Mouse (Mus musculus): ENCODE results near the gene Sdccag8.
"Not testable (repeated sequence)": the region's sequence is repeated elsewhere in the genome, so short reads cannot be mapped to it uniquely, and the experiment has no call there.

Sdccag8 gene

GRCm38 (mm10) chr1:176877756-176878155 lies 63.3 kb downstream of the Sdccag8 start:
- DNase-seq (ENCODE audit: low spot score in 2 of 2): peak in 1 of 2 experiments; percentile 28

DNA sequence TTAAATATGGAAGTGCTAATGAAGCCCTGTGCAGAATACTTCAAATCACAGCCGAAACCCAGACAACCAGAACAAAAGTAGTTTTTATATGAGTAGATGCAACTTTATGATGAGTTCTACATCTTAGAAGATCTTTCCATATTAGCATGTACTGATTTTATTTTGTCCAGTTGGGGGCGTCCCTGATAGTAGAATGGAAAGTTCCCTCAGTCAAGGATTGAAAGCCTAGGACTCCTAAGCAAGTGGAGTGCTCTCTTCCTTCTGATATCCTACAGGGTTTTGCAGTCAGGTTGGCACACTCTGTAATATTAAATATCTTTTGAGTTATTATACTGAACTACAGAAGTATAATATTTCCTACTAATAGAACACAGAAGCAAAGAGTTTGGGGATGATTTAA lies 64.5 kb downstream of the Sdccag8 start:
- DNase-seq (ENCODE audit: low spot score in 2 of 2): no peak

GRCm38 (mm10) chr1:176879614-176880013 lies 65.2 kb downstream of the Sdccag8 start:
- no peak for DNase-seq (ENCODE audit: low spot score in 2 of 2)

- DNase-seq (ENCODE audit: low spot score in 2 of 2): no peak
Observed at GRCm38 (mm10) chr1:176880101-176880500, 65.6 kb downstream of the Sdccag8 start.

GRCm38 (mm10) chr1:176880943-176881342 lies 66.5 kb downstream of the Sdccag8 start:
- no peak for DNase-seq (ENCODE audit: low spot score in 2 of 2)

DNA sequence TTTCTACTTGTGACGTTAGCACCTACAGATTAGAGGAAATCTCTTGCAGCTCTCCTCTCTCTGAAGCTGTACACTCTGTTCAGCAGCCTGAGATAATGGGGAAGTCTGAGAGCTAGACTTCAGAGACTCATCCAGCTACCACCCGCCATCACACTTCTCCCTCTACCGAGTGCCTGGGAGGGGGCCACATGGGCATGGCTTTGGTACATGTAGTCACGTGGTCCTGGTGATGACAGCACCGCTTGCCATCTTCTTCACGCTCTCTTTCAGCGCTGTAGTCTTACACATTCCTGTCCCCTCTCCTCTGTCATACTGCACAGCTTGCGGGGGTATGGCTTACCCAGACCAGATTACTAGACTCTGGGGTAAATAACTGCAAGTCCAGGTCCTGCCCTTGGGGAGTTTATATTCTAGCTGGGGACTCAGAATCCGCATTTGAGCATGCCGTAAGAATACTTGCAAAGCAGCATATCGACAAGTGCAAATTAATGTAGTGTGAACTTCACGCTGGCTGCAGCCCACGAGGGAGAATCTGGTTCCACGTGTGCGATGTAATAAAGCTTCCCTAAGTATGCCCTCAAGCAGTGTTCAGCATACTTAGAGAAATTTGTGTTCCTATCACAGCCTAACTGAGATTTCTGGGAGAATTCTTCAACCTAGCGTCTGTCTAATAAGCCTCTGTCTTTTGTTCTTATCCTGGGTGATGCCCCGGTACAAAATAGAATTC lies 70.9 kb downstream of the Sdccag8 start:
- DNase-seq (ENCODE audit: low spot score in 2 of 2): no peak

DNA sequence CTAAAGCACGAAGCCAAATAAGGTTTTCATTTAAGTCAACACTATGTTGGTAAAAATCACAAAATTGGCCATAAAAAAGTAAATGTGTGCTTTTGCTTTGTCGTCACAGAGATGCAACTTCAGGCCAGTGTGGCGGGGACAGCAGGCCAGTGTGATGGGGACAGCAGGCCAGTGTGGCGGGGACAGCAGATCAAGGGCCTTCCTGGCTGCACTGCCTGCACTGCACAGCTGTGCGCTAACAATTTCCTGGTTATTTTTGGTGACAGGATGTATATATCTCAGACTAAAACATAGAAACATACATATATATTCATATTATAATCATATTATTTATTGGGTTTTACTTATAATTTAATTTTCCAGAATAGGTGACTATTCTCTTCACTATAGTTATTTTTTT lies 71.5 kb downstream of the Sdccag8 start:
- no peak for DNase-seq (ENCODE audit: low spot score in 2 of 2)

DNA sequence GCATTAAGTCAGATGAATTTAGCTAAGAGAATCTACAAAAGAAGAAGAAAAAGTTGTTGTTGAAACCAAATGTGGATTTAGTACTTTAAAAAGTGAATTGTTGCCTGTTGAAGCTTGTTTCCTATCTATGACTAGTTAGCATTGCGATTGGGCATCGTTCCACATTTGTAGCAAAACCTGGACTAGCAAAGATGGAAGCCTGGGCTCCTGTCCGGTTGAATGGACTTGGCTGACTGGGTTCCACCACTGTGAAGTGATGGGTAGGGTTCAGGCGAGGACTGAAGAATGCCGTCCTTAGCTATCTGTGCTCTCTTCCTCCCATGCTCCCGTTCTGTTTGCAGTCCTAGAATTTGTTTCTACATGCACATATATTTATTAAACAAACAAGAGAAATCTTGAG lies 89.3 kb downstream of the Sdccag8 start:
- DNase-seq (ENCODE audit: low spot score in 2 of 2): no peak

DNA sequence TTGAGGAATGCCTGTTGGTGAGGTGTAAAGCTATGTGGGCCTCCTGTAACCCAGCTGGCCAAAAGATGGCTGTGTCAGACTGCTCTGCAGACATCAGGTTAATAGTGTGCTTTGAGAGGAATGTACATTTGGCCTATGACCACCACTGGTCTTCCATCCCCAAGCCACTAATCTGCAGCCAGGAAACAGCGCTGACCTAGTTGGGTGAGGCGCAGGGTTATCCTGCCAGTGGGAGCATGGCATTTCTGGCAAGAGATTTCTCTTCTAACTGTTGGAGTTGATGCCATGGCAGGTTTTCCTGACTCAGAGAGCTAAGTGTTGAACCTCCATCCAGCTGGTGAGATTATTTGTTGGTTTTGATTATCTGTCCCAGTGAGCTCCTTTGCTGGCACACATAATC lies 101.5 kb downstream of the Sdccag8 start:
- no peak for DNase-seq (ENCODE audit: low spot score in 2 of 2)

DNA sequence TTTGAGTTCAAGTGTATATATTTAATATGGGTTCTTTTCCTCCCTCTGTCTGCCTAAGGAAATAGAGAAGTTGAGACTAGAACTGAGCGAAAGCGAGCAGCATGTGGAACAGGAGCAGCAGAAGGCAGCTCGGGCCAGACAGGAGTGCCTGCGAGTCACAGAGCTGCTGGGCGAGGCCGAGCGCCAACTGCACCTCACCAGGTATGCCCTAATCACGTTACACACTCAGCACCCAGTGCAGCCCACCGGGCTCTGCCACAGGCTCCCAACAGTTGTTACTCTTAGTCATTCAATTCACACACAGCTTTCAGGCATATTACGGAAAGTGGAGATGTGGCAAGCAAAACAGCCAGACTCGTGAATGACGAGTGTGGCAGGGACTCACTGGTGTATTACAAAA lies 105.0 kb downstream of the Sdccag8 start:
- no peak for DNase-seq (ENCODE audit: low spot score in 2 of 2)

DNA sequence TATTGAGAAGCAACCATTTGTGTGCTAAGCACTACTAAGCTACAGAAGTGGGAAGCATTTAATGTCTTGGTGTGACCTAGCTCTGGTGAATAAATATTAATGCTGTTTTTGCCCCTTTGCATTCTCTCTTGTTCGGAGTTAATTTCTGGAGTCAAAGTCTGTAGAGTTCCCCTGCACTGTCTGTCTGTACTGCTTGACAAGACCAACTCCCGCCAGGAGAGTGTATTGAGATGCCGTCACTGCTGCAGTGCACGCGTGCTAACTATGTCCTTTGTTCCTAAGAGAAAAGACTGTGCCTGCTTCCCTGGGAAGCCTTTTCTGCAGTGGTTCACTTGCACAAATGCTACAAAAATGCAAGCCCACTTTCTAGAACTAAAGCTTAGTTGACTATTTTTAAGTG lies 108.4 kb downstream of the Sdccag8 start:
- no peak for DNase-seq (ENCODE audit: low spot score in 2 of 2)

- no peak for DNase-seq (ENCODE audit: low spot score in 2 of 2)
Observed at GRCm38 (mm10) chr1:176926009-176926408, 111.5 kb downstream of the Sdccag8 start.

- no peak for DNase-seq (ENCODE audit: low spot score in 2 of 2)
Observed at GRCm38 (mm10) chr1:176927312-176927711, 112.9 kb downstream of the Sdccag8 start.

DNA sequence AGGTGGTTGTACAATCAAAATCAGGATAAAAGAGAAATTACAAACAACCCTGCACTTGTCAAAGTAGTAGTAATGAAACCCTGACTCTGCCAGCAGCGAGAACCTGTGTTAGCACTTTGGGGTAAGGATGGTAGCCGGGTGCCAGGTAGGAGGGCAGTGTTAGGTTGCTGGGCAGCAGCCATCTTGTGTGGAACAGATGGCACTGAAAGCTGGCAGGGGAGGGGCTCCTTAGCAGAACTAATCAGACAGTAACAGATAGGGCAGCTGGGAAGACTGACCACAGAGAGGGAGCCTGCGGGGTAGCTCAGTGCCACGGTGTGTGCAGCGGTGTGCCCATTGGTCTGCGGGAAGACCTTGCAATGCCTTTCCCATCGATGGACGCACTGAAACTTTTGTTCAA lies 115.2 kb downstream of the Sdccag8 start:
- no peak for DNase-seq (ENCODE audit: low spot score in 2 of 2)

DNA sequence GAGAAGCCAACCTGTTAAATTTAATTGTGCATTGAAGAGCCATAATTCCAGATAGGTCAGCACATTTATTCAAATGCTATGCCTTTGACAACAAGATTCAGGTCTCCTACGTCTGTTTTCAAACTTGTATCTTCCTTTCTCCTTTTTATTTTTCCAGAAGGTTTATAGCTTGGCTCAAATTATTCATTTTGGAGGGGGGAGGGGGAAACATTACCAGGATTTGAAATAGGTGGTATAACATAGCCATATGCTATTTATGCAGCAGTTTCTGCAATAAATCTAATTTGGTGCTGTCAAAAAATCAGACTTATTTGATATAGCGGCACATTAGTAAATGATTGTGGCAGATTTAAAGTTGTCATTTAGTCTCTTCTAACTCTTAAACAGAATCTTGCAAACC lies 116.1 kb downstream of the Sdccag8 start:
- no peak for DNase-seq (ENCODE audit: low spot score in 2 of 2)

DNA sequence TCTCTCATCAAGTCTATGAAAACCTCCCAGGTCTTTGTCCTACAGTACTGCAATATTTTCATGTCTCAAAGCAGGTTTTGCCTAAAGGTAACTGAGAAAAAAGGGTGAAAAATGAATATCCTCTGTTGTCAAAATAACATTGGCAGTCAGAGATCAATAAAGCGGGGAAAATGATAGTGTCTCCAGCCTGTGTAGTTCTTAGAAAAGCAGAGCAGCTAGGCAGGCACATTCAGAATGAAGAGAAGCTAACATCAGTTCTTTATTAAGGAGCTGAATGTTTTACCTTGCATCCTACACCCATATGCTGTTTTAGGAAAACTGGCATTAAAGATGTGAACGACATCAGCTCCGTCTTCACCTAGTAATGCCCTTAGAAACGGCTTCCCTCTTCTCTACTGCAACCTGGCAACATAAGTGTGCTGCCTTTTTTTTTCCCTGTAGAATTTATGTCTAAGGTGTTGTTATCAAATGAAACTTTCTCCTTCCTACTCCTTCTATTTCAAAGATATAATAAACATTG lies 116.6 kb downstream of the Sdccag8 start:
- DNase-seq (ENCODE audit: low spot score in 2 of 2): no peak

DNA sequence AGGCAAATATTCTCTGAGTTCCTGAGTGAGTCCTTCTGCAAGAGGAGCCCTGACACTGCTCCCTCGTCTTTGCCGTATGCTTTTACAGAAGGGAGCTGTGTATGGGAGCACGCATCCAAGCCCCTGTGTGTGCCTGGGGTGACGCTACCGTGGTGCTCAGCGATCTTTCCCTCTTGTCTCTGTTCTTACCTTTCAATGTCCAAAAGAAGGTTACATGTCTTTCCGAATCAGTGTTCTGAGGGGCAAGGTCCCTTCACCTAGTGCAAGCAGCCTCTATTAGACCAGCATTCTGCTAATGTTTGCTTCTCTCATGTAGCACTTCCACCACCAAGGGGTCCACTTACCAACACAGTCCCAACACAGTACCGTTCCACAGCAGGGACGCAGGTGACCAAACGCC lies 117.1 kb downstream of the Sdccag8 start:
- no peak for DNase-seq (ENCODE audit: low spot score in 2 of 2)

DNA sequence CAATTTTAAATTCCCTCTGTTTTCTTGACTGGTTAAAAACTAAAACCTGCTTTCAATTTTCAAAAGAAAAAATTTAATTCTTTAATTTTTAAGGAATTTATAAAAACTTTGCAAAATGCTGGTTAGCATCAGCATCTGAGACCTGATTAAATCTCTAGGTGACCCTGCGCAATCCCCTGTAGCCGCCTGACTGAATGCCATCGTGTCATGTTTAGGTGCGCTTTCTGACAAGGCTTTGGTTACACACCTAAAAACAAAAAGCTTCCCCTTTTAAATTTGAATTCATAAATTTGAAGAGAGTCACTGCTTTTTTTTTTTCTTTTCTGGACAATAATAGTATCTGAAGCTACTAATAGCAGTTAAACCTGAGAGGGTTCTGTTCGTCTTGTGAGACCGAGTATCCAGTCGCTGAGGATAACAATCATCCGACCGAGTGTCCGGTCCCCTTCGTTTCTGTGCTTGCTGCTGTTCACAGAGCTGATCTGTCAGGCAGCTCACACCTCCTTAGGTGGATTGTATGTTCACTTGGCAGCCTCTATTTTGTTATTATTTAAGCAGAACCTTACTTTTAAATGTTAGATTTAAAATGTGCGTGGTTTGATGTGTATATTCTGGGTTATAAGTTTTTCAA lies 118.0 kb downstream of the Sdccag8 start:
- no peak for DNase-seq (ENCODE audit: low spot score in 2 of 2)

GRCm38 (mm10) chr1:176933319-176933718 lies 118.9 kb downstream of the Sdccag8 start:
- no peak for DNase-seq (ENCODE audit: low spot score in 2 of 2)

DNA sequence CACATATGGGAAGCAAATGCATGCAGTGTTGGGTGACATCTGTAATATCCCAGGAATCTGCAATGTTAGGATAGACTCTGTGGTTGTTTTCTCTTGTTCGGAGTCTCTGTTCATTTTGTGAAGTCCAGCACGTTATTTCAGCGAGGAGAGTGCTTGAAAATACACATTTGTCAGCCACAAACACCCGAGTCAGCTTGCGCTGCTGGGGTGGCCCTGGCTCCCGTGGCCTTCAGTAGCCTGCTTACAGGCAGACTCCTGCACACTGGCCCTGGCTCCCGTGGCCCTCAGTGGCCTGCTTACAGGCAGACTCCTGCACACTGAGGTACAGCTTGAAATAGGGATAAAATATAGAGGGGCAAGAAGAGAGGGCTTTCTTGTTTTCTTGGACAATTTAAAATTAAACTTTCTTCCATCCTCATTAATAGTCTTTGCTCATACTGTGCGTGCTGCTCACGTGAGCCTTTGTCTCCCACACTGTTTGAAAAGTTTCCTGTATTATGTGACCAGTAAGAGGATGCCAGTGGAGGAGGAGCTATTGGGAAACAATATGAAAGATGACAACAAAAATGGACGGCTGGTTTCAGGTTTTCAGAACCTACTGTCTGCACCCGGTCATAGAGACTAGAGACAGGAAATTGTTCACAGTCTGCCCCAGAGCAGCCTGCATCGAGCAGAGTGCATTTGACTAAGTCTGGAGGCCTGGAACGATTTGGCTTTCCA lies 119.7 kb downstream of the Sdccag8 start:
- no peak for DNase-seq (ENCODE audit: low spot score in 2 of 2)

DNA sequence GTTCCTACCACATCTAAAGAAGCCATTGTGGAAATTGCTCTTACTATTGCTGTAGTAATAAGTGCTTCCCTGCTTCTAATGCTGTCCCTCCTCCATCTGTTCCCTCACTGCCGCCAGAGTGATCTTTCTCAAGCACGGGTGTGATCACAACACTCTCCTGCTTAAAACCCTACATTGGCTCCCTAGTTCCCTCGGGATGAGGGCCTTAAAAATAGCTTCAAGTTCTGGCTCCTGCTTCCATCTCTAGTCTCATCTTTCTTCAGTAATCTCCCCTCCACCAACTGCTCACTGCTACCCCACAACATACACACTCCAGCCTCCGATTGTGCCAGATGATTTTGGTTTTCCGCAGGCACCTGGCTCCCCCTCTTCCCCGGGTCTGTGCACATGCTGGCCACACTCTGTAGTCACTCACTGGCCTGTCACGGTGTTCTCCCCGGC lies 125.5 kb downstream of the Sdccag8 start:
- DNase-seq (ENCODE audit: low spot score in 2 of 2): no peak

GRCm38 (mm10) chr1:176941286-176941990 lies 127.0 kb downstream of the Sdccag8 start:
- not testable (repeated sequence) for DNase-seq (ENCODE audit: low spot score in 2 of 2)

Data from natural killer cell, adult 2 months (primary cell).